Mouse (Mus musculus) stomach, postnatal 0 days (tissue): ENCODE measurements at regions not wholly inside any gene's neighbourhood (a gene's known extent, or its start where the extent isn't known, plus 50 kb on each side); places are given as distances from the start of the nearest gene placed in this dataset.
A peak's percentile ranks its signal among the peaks of the same experiment; 100 is the strongest.

Experiments
- ATAC-seq: fragments of 200-750 bp; cut with Nextera tagmentation; 2 replicates; pipeline ENCODE4 v1.8.0; 2017; ENCODE audit not compliant: low FRiP score, low TSS enrichment
- DNase-seq: peaks from one replicate; pipeline ENCODE4 v3.0.0-alpha.2; 2016; ENCODE audit warnings: low spot score
- H3K27ac ChIP-seq: fragments of 300-500 bp; sonication (generic); replicated peaks from 2 replicates; pipeline ENCODE4 v1.5.1; 2014; ENCODE audit warnings: mild to moderate bottlenecking, control low read depth
- H3K27me3 ChIP-seq: fragments of 300-500 bp; sonication (generic); 2 replicates; pipeline ENCODE4 v1.6.1; 2014; ENCODE audit warnings: low read length; ENCODE audit not compliant: control insufficient read depth, insufficient read depth
- H3K36me3 ChIP-seq: fragments of 300-500 bp; sonication (generic); 2 replicates; pipeline ENCODE4 v1.6.1; 2014; ENCODE audit warnings: low read length, mixed read lengths; ENCODE audit not compliant: control insufficient read depth, insufficient read depth
- H3K4me1 ChIP-seq: fragments of 300-500 bp; sonication (generic); replicated peaks from 2 replicates; pipeline ENCODE4 v1.6.1; 2014; ENCODE audit warnings: antibody characterized with exemption; ENCODE audit not compliant: control insufficient read depth, insufficient read depth
- H3K4me2 ChIP-seq: fragments of 300-500 bp; sonication (generic); replicated peaks from 2 replicates; pipeline ENCODE4 v1.6.1; 2014; ENCODE audit warnings: low read depth, mild to moderate bottlenecking, control low read depth, moderate library complexity
- H3K4me3 ChIP-seq: fragments of 300-500 bp; sonication (generic); 2 replicates; pipeline ENCODE4 v1.5.1; 2014; ENCODE audit warnings: low read depth, low read length, control low read depth
- H3K9ac ChIP-seq: fragments of 300-500 bp; sonication (generic); 2 replicates; pipeline ENCODE4 v1.6.1; 2014; ENCODE audit warnings: mild to moderate bottlenecking, low read length, control low read depth, mixed read lengths
- H3K9me3 ChIP-seq: fragments of 300-500 bp; sonication (generic); 2 replicates; pipeline ENCODE4 v1.6.1; 2016; ENCODE audit warnings: low read length; ENCODE audit not compliant: control insufficient read depth
- CTCF ChIP-seq: IDR thresholded peaks from 2 replicates; pipeline ENCODE4 v1.5.1; 2016; ENCODE audit warnings: antibody characterized with exemption, low read depth, mild to moderate bottlenecking, moderate library complexity
- EP300 ChIP-seq: optimal IDR thresholded peaks from 2 replicates; pipeline ENCODE3; 2016; ENCODE audit warnings: antibody characterized with exemption
- WGBS: fragments of 180-500 bp; shearing (Covaris S2); extraction: QIAGEN DNeasy Blood & Tissue Kit; methylation state at CpG from one replicate; pipeline ENCODE4 v1.1.7; 2014; 5-methylcytosine and 5-hydroxymethylcytosine counted together

- no peak for TF ChIP-seq CTCF
- no peak for TF ChIP-seq EP300
- Histone ChIP-seq H3K4me2 (no peak overlapping the region), H3K4me3 (no peak overlapping the region), H3K9ac (no peak overlapping the region), H3K27ac (no peak overlapping the region), H3K27me3 (no peaks in the 10 kb centered on the region), H3K36me3 (no peaks in the 10 kb centered on the region), H3K4me1 (no peaks in the 10 kb centered on the region), H3K9me3 (no peaks in the 10 kb centered on the region)
- DNase-seq (no peak), ATAC-seq (peak; percentile 66)
- WGBS: 59% methylated on average over 7 of the region's 7 CpGs
These were observed 222.0 kb downstream of the Cxcl12 start for GRCm38 (mm10) chr6:117390233-117390848.

GRCm38 (mm10) chr6:117393480-117393879, 225.1 kb downstream of the Cxcl12 start:
- Histone ChIP-seq H3K9ac (no peak overlapping the region), H3K4me3 (no peak overlapping the region), H3K36me3 (no peaks in the 10 kb centered on the region), H3K9me3 (no peaks in the 10 kb centered on the region), H3K4me1 (no peaks in the 10 kb centered on the region), H3K27ac (no peak overlapping the region), H3K4me2 (no peak overlapping the region), H3K27me3 (no peaks in the 10 kb centered on the region)
- ATAC-seq (no peak), DNase-seq (no peak)
- no peak for TF ChIP-seq EP300
- TF ChIP-seq CTCF: no peak

- no peak overlapping the region for H3K27ac ChIP-seq
- H3K9me3 ChIP-seq: no peaks in the 10 kb centered on the region
- no peaks in the 10 kb centered on the region for H3K36me3 ChIP-seq
- WGBS: 79% methylated on average over 11 of the region's 11 CpGs
- H3K4me2 ChIP-seq: no peak overlapping the region
- H3K27me3 ChIP-seq: no peaks in the 10 kb centered on the region
- no peaks in the 10 kb centered on the region for H3K4me1 ChIP-seq
- H3K4me3 ChIP-seq: no peak overlapping the region
- DNase-seq (no peak), ATAC-seq (no peak)
- TF ChIP-seq EP300 (no peak), CTCF (no peak)
- H3K9ac ChIP-seq: no peak overlapping the region
These were observed 237.4 kb downstream of the Cxcl12 start for GRCm38 (mm10) chr6:117405589-117406311.

- Histone ChIP-seq H3K4me1 (no peaks in the 10 kb centered on the region), H3K4me3 (no peak overlapping the region), H3K9me3 (no peaks in the 10 kb centered on the region), H3K27ac (no peak overlapping the region), H3K36me3 (no peaks in the 10 kb centered on the region), H3K9ac (no peak overlapping the region), H3K27me3 (no peaks in the 10 kb centered on the region), H3K4me2 (no peak overlapping the region)
- ATAC-seq (no peak), DNase-seq (no peak)
- no peak for TF ChIP-seq EP300
- no peak for TF ChIP-seq CTCF
- WGBS: 86% methylated on average over 4 of the region's 4 CpGs
These were observed 237.9 kb downstream of the Cxcl12 start for GRCm38 (mm10) chr6:117406312-117406595.

- WGBS: 80% methylated on average over 9 of the region's 9 CpGs
- Histone ChIP-seq H3K4me3 (no peak overlapping the region), H3K4me1 (no peaks in the 10 kb centered on the region), H3K36me3 (no peaks in the 10 kb centered on the region), H3K27me3 (no peaks in the 10 kb centered on the region), H3K9ac (no peak overlapping the region), H3K4me2 (no peak overlapping the region), H3K27ac (no peak overlapping the region), H3K9me3 (no peaks in the 10 kb centered on the region)
- no peak for DNase-seq
- no peak for ATAC-seq
- no peak for TF ChIP-seq EP300
- no peak for TF ChIP-seq CTCF
These were observed 238.4 kb downstream of the Cxcl12 start for GRCm38 (mm10) chr6:117406757-117407156.

GRCm38 (mm10) chr6:117407206-117407858, 239.0 kb downstream of the Cxcl12 start:
- H3K27ac ChIP-seq: no peak overlapping the region
- WGBS: 63% methylated on average over 15 of the region's 15 CpGs
- no peaks in the 10 kb centered on the region for H3K36me3 ChIP-seq
- H3K9me3 ChIP-seq: no peaks in the 10 kb centered on the region
- ATAC-seq (no peak), DNase-seq (no peak)
- no peak overlapping the region for H3K4me2 ChIP-seq
- no peaks in the 10 kb centered on the region for H3K4me1 ChIP-seq
- no peak overlapping the region for H3K9ac ChIP-seq
- H3K4me3 ChIP-seq: no peak overlapping the region
- H3K27me3 ChIP-seq: no peaks in the 10 kb centered on the region
- TF ChIP-seq EP300: no peak
- TF ChIP-seq CTCF: no peak
